Mouse (Mus musculus): ENCODE data around the gene Ralb.

The Ralb gene

DNA sequence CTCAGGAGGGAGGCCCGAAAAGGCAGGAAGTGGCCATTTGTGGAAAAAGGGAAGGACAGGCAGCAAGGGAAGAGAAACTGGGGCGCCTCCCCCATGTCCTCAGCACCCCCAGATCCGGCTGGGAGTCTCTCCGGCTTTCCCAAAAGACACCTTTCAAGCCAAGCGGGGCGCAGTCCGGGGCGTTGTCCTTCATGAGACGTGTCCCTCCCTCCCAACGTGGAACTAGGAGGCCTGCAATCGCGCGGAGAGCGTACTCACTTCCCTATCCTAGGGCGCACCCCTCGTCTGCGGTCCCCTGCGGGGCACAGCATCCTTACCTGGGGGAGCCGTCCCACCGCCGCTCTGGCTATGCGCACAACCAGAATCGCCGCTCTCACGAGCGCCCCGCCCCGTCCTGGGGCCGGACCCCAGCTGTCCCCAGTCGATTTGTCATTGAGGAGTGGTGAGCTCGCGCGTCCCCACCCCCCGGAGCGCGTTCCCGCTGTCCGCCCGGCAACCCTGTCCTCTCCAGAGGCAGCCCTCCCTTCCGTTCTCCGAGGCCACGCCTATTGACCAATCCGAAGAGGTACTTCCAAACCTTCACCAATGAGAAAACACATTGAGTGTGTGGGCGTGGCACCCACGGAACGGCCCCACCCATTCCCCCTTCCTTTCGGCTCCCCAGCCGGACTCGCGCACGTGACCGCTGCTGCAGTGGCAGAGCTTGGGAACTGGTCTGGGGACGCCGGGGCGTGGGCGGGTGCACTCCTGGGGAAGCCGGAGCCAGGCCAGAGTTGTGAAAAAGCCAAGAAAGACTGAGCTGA is at the start of gene Ralb:
TSS of gene Ralb (minus strand) at position 535 of the 803 bp plus-strand sequence.
- DNase-seq, result peak; percentile 89 to 90

DNA sequence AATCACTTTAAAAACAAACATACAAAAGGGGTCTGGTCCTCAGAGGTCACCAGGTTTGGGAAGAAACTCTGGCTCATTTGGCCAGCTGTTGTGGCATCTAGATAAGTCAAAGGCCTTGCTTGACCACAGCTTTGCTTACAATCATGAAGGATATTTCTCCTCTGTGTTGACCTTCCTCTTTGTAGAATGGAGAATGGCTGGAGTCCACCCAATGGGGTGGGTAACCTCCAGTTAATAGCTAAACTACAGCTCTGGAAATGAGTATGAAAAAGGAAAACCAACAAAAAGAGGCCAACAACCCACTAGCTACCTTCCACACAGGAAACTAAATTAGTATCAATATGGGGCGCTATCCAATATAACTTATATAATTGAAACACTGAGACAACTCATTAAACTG is 47.1 kb upstream of the Ralb start:
- DNase-seq, result no peak

DNA sequence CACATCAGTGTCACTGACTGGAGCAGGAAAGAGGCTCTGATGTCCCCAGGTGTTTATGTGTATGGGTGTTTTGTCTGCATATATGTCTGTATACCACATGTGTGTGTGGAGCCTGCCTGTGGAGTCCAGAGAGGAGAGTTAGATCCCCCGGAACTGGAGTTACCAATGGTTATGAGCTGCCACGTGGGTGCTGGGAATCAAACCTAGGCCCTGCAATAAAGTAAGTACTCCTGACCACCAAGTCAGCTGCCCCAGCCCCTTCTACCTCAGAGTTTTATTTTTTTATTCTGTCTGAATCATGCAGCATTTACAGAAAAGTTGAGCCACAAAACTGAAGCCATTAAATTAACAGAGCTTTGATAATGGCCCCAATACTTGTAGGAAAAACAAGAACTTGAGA is 45.5 kb upstream of the Ralb start:
- DNase-seq, result no peak

DNA sequence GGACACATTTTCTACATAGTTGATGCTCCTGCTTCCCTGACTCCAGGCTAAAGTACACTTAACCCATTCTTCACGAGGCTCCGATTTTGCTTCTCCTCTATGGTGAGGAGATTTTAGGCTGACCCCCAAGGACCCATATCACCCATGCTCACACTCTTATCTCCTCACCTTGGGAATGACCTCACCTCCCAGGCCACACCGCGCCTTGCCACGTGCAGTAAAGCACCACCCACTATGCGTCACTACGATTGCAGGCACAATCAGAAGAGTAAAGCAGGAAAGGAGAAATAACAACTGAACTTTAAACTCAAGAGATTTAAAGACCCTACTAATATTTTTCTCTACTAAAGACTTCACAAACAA is 44.7 kb upstream of the Ralb start:
- DNase-seq, result no peak

DNA sequence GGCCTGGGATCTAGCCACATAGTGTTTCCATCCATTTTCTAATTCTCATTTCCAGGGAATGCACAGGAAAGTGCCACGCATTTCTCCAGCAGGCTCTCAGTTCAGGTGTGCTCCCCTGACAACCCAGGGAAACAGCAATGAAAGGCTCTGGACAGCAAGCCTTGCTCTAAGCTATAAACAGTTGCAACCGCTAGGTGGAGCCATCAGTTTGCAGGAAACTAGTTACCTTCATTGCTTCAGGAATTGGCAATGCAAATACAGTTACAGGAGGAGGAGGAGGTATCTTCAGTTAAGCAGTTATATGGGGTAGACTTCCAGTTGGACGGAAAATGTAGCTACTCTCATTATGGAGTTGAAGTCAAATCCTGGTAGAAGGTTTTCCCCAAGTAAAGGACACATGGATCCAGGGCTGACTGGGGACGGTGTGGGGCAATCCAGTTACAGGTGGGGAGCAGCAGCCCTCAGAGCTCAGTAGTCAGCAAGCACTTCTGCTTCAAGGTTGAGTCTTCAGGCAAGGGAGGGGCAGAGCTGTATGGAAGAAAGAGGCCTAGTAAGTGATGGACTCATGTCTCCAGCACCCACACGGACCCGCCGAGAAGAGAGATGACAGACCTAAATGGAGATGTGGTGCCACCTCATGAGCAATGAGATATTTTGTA is 44.2 kb upstream of the Ralb start:
- peak; percentile 25 to 68 for DNase-seq

GRCm38 (mm10) chr1:119546490-119546889 is 41.9 kb upstream of the Ralb start:
- DNase-seq, result no peak

GRCm38 (mm10) chr1:119545671-119546070 is 41.1 kb upstream of the Ralb start:
- no peak for DNase-seq

DNA sequence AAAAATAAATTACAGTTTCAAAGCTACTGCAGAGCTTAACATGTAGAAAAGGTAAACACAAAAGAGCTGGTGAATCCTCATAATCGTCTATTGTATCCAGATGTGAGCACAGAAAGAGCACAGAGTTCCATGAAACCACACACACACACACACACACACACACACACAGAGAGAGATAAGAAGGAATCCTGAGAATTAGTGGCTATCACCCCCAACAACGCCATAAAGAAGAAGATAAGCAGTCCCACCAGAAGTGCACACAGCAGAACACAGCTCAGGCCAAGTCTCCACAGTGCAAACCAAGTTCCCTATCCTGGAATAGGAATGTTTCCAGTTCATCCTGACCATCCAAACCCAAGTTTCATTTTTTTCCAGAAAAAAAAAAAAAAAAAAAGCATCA is 40.6 kb upstream of the Ralb start:
- no peak for DNase-seq

GRCm38 (mm10) chr1:119544611-119545155 is 40.1 kb upstream of the Ralb start:
- no peak for DNase-seq

DNA sequence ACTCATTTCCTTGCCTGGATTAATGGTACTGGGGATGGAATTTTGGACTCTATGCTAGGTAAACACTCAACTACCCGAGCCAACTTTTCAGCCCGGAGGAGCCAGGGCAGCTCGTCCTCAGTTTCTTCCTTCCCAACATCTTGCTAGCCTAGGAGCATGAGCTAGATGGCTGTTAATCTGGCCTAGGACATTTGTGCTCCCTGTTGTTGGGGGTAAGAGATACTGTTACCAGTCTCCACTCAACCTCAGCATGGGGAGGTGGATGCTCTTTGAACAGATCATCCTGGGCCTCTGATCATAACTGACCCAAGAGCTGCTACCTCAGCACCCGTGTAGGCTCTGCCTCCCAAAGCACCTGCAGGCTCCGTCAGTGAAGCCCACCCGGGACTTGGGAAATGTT is 38.7 kb upstream of the Ralb start:
- DNase-seq, result no peak

- no peak for DNase-seq
Observed at GRCm38 (mm10) chr1:119541570-119541969, 37.0 kb upstream of the Ralb start.

DNA sequence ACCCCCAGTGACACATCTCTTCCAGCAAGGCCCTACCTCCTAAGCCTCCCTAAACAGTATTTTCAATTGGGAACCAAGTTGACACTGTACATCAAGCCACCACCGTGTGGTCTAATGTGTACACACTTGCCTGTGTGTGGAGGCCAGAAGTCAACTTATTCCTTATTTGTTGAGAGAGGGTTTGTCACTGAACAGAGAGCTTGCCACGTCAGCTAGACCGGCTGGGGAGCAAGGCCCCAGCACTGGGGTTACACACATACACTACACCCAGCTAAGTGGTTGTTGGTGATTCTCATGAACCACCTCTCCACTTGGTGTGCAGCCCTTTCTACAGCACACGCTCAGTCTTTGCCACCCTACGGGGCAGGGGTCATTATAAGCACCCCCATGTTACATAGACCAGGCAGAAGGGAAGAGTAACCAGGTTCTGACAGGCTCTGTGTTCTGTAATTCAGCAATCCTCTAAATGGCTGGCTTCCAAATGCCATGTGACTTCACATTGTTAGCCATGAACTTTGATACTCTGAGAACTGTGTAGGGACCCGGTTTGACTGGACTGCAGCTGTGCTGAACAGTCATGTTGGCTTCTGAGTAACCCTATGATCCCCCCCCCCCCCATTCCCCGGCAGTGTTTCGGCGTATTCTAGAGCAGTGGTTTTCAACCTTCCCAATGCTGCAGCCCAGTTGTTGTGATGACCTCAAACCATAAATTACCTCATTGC is 36.4 kb upstream of the Ralb start:
- no peak for DNase-seq

DNA sequence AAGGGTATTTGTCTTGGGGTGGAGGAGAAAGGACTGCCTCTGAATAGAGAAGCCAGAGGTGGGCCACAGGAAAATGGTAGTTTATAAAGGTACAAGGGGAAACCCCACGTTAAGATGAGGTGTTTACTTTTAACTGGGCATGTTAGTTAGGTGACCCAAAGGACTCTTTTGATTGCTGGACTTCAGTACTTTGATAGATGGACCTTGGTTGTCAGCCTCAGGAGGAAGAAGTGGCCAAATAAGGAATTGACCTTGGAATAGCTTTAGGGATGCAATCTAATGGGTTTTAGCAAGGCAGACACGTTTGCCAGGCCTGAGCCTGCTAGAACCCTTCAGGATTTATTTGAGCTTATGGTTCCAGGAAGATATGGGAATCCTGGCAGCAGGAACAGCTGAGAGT is 34.7 kb upstream of the Ralb start:
- DNase-seq, result no peak

- DNase-seq, result no peak
Observed at GRCm38 (mm10) chr1:119537651-119538050, 33.1 kb upstream of the Ralb start.

GRCm38 (mm10) chr1:119536122-119536521 is 31.5 kb upstream of the Ralb start:
- DNase-seq, result no peak

DNA sequence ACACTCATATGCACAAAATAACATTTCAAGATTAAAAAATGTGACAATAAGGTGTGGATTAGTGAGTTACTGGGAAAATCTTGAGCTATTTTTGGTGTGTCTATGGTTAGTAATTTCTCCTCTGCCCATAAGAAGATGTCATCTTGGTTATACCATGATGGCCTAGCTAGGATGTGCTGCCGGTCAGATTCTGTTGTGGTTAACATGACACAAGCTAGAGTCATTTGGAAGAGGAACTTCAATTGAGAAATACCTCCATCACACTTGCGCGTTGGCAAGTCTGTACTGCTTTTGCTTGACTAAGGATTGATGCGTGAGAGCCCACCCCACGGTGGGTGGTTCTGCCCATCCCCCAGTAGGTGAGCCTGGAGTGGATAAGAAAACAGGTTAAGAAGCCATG is 29.7 kb upstream of the Ralb start:
- no peak for DNase-seq

- no peak for DNase-seq
Observed at GRCm38 (mm10) chr1:119533093-119533805, 28.7 kb upstream of the Ralb start.

DNA sequence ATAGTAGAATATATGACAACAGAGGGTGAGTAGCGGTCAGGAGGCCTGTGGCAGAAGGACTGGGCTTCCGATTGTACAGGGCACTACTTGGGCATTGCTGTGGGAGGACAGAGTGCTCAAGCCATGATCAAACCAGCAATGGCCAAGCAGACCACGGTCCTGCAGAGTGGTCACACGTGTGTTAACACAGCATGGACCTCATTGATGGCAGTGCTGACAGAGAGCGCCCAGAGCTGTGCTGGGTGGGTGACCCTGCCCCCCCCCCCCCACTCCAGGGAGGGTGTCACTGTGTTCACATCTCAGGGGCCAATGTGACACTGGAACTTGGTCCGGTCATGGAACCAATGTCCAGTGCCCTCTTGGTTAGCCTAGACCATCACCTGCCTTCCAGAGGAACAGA is 27.6 kb upstream of the Ralb start:
- DNase-seq, result no peak

- no peak for DNase-seq
Observed at GRCm38 (mm10) chr1:119530941-119531340, 26.3 kb upstream of the Ralb start.

GRCm38 (mm10) chr1:119525689-119526591 is 21.3 kb upstream of the Ralb start, which contains the start of gene Tmem185b:
TSS of gene Tmem185b (plus strand) at chr1:119526160.
- peak; percentile 83 to 93 for DNase-seq

DNA sequence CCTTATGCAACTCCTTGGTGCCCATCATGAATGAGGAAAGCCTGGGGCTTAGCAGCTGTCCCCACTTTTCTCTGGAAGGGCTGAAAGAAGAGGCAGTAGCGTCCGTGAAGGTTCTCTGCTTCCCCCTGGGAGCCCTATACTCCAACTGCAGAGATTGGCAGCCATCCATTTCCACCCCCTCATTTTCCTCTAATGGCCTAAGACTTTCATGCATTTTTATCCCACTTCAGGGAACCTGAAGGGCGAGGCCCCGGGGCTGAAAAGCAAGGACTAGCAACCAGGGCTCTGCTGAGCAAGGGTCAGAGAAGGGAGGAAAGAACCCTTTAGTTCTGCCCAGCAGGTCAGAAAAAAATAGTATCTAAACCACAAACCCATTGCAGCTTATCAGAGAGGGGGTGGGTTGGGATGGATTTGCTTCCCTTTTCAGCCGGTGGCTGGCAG is 20.4 kb upstream of the Ralb start:
- no peak for DNase-seq

GRCm38 (mm10) chr1:119523826-119524225 is 19.2 kb upstream of the Ralb start:
- no peak for DNase-seq

Measured in spleen, adult 18-20 months (tissue).